Mouse (Mus musculus): ENCODE measurements around the gene Map4k4. TPM values are rescaled to one million over a fixed set of nuclear protein-coding genes. Genes with fewer than 3 reads are reported as not detected.

The Map4k4 gene
- 100 to 1,000 TPM; 181 to 198 TPM for total RNA-seq (2021)

GRCm38 (mm10) chr1:39900181-39901005 is at the start of gene Map4k4:
Map4k4 (plus strand) TSS chr1:39900913.
- intact Hi-C loops (cut with DNase I) = loop anchor here (5.0 to 10.0 kb wide), 4 partner anchors 37 to 216 kb away; no protein-coding TSS in a partner anchor
- peak in 1 of 2 experiments; percentile 91 for DNase-seq (ENCODE audit: extremely low spot score in 1 of 2, low spot score in 2 of 2)

DNA sequence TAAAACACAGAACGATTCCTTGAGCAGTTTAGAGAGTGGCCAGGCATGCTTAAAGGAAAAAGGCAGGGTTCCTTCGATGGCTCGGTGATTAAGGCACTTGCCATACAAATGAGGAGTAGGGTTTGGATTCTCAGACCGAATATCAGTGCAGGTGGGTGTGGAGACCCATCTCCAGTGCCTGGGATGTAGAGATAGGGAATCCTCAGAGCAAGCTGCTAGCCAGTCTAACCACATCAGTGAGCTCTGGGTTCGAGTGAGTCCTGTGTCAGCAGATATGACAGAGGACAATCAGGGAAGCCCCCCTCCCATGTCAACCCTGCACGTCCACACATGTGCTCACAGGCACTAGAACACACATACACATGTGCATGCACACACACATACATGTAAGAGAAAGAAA is 44.8 kb upstream of the Map4k4 start:
- intact Hi-C loops (cut with DNase I) = no loop called here
- DNase-seq (ENCODE audit: extremely low spot score in 1 of 2, low spot score in 2 of 2) = no peak

DNA sequence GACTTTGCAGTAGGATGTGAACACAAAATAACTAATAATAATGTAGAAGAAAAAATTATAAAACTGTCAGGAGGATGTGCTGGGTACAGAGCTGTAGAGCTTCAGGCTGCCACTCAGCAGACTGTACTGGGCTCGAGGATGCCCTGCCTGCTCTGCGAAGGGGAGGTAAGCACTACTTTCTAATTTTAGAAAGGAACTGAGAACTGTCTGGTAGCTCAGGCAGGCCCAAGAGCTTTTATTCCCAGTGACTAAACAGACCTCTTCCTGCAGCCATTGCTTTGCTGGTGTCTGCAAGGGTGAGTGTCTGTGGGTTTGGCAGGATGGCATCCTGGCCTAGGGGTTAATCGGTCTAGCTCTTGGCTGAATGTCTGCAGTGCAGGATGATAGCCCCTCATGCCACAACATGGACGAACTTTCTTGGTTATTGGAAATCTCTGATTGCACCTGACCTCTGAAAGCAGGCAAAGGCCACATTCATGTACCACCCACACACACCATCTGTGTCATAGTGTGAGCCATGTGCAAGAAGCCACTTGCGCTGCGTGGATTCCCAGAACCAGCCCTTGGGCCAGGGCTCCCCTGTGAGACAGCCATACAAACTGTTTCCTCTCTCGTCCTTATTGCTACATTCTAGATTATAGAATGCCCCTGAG is 43.8 kb upstream of the Map4k4 start:
- no peak for DNase-seq (ENCODE audit: extremely low spot score in 1 of 2, low spot score in 2 of 2)
- intact Hi-C loops (cut with DNase I) = no loop called here

- no peak for DNase-seq (ENCODE audit: extremely low spot score in 1 of 2, low spot score in 2 of 2)
- intact Hi-C loops (cut with DNase I) = no loop called here
These were observed 43.3 kb upstream of the Map4k4 start for GRCm38 (mm10) chr1:39857448-39857820.

- intact Hi-C loops (cut with DNase I) = no loop called here
- DNase-seq (ENCODE audit: extremely low spot score in 1 of 2, low spot score in 2 of 2) = peak in 1 of 2 experiments; percentile 31
These were observed 41.5 kb upstream of the Map4k4 start for GRCm38 (mm10) chr1:39859213-39859612.

GRCm38 (mm10) chr1:39866367-39867141 is 34.2 kb upstream of the Map4k4 start:
- intact Hi-C loops (cut with DNase I) = no loop called here
- DNase-seq (ENCODE audit: extremely low spot score in 1 of 2, low spot score in 2 of 2) = no peak

- intact Hi-C loops (cut with DNase I) = no loop called here
- DNase-seq (ENCODE audit: extremely low spot score in 1 of 2, low spot score in 2 of 2) = no peak
These were observed 33.6 kb upstream of the Map4k4 start for GRCm38 (mm10) chr1:39867142-39867525.

GRCm38 (mm10) chr1:39867966-39868593 is 32.6 kb upstream of the Map4k4 start:
- peak in 1 of 2 experiments; percentile 78 for DNase-seq (ENCODE audit: extremely low spot score in 1 of 2, low spot score in 2 of 2)

GRCm38 (mm10) chr1:39868825-39869571 is 31.7 kb upstream of the Map4k4 start:
- intact Hi-C loops (cut with DNase I) = no loop called here

More at GRCm38 (mm10) chr1:39867966-39868593, 32.6 kb upstream of the Map4k4 start:
- intact Hi-C loops (cut with DNase I) = no loop called here

GRCm38 (mm10) chr1:39869721-39870201 is 31.0 kb upstream of the Map4k4 start:
- intact Hi-C loops (cut with DNase I) = no loop called here
- DNase-seq (ENCODE audit: extremely low spot score in 1 of 2, low spot score in 2 of 2) = peak in 1 of 2 experiments; percentile 35

More at GRCm38 (mm10) chr1:39868825-39869571, 31.7 kb upstream of the Map4k4 start:
- DNase-seq (ENCODE audit: extremely low spot score in 1 of 2, low spot score in 2 of 2) = no peak

DNA sequence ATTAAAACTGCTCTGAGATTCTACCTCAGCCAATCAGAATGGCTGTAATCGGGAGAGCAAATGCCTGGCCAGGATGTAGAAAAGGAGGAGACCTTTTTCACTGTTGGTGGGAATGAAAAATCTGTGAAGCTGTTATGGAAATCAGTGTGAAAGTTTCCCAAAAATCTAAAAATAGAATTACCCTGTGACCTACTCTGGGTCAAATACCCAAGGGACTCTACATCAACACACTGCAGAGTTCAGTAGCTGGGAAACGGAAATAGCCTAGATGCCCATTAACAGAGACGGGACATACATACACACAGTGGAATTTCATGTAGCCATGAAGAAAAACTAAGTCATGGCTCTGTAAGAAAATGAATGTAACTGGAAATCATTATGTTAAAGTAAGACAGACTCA is 22.7 kb upstream of the Map4k4 start:
- intact Hi-C loops (cut with DNase I) = no loop called here
- no peak for DNase-seq (ENCODE audit: extremely low spot score in 1 of 2, low spot score in 2 of 2)

- intact Hi-C loops (cut with DNase I) = no loop called here
- no peak for DNase-seq (ENCODE audit: extremely low spot score in 1 of 2, low spot score in 2 of 2)
These were observed 18.2 kb upstream of the Map4k4 start for GRCm38 (mm10) chr1:39882505-39882904.

- no peak for DNase-seq (ENCODE audit: extremely low spot score in 1 of 2, low spot score in 2 of 2)
- intact Hi-C loops (cut with DNase I) = no loop called here
These were observed 15.8 kb upstream of the Map4k4 start for GRCm38 (mm10) chr1:39884803-39885515.

- intact Hi-C loops (cut with DNase I) = no loop called here
- DNase-seq (ENCODE audit: extremely low spot score in 1 of 2, low spot score in 2 of 2) = no peak
These were observed 12.7 kb upstream of the Map4k4 start for GRCm38 (mm10) chr1:39887997-39888396.

DNA sequence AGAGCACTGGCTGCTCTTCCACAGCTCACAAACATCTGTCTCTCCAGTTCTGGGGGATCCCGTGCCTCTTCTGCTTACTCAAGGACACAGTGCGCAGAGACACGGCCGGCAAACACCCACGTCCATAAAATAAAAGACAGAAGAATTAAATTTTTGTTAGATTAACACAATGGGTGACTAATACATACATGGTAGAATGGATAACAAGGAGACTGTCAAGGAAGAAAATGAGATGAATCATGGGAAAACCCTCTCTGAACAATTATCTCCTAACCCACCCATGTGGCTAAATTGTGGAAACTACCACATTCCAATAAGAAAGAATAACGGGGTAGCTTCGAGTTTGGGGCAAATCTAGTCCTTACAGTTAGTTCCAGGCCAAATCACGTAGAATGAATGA is 11.3 kb upstream of the Map4k4 start:
- intact Hi-C loops (cut with DNase I) = no loop called here
- no peak for DNase-seq (ENCODE audit: extremely low spot score in 1 of 2, low spot score in 2 of 2)

- DNase-seq (ENCODE audit: extremely low spot score in 1 of 2, low spot score in 2 of 2) = no peak
- intact Hi-C loops (cut with DNase I) = no loop called here
These were observed 10.7 kb upstream of the Map4k4 start for GRCm38 (mm10) chr1:39889973-39890372.

DNA sequence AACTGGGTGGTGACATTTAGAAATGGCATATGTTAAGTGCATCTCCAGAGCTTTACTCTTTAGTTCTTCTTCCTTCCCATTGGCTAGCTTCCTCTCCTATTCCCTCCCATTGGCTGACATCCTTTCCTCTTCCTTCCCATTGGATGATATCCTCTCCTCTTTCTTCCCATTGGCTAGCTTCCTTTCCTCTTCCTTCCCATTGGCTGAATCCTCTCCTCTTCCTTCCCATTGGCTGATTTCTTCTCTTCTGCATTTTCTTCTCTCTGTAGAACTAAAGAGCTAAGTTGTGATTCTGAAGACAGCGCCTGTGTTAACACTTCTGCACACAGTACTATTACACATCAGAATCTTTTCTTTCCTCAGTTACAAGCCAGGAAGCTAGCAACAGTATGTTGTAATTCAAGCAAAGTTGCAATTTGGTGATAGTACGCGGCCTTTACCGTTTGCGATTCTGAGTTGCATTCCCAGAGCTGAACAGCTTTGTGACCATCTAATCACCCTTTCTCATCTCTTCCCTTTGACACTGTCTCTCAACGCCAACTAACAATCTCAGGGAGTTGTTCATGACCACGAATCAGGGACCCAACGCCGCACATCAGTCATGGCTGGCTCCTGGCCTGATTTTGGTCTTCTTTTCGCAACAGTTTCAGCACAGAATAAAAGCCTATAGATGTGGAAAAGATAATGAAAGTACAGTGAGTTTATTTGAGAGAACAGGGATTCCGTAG is 7.4 kb upstream of the Map4k4 start:
- intact Hi-C loops (cut with DNase I) = no loop called here
- DNase-seq (ENCODE audit: extremely low spot score in 1 of 2, low spot score in 2 of 2) = no peak

Data from left cerebral cortex, postnatal 10 days (tissue).